Mouse (Mus musculus): Measurements from ENCODE around the gene Hopx. TPM values are rescaled to one million over a fixed set of nuclear protein-coding genes. Genes with fewer than 3 reads are reported as not detected.

Gene Hopx
- total and polyA plus RNA-seq, 3 experiments = 26.8 to 43.4 TPM; not detected in 1

GRCm38 (mm10) chr5:77130310-77131020, 15.5 kb upstream of the Hopx start:
- DNase-seq (ENCODE audit: low read depth, low spot score) = no peak
- peaks cover 0 to 23% of the 10 kb centered on the region in 2 experiments; a peak in 2 of 4 replicates for H3K36me3 ChIP-seq (ENCODE audit: control insufficient read depth in 1 of 2, insufficient read depth in 2 of 2, low read length in 2 of 2)
- H3K9me3 ChIP-seq (replicated peaks; ENCODE audit: insufficient read depth, low read length) = no peaks in the 10 kb centered on the region
- H3K27ac ChIP-seq (ENCODE audit: control insufficient read depth, low read depth, low read length) = no peak overlapping the region
- H3K9ac ChIP-seq (ENCODE audit: control insufficient read depth, low read depth, low read length, poor library complexity, severe bottlenecking) = no peak overlapping the region
- no peaks in the 10 kb centered on the region for H3K79me2 ChIP-seq (ENCODE audit: control insufficient read depth, insufficient read depth, low read length, poor library complexity)
- peaks cover 21 to 24% of the 10 kb centered on the region in 2 experiments for H3K4me1 ChIP-seq (ENCODE audit: control insufficient read depth in 1 of 2, insufficient read depth in 2 of 2, low read length in 2 of 2)
- H3K4me3 ChIP-seq (ENCODE audit: control insufficient read depth in 1 of 2, insufficient read depth in 1 of 2, low read depth in 2 of 2, low read length in 2 of 2) = no peak overlapping the region
- H3K27me3 ChIP-seq (ENCODE audit: control insufficient read depth in 1 of 2, insufficient read depth in 2 of 2, low read length in 2 of 2) = no peaks in the 10 kb centered on the region
- TF ChIP-seq ETS1 (IDR thresholded peaks at IDR 0.05; ENCODE audit: low read depth, low read length) (no peak), MEF2A (IDR thresholded peaks at IDR 0.05; ENCODE audit: extremely low read depth, insufficient replicate concordance, low read depth, low read length, poor library complexity, severe bottlenecking) (no peak), USF1 (IDR thresholded peaks at IDR 0.05; ENCODE audit: low read depth, low read length) (peak; percentile 48; the same call in 1 of the 2 replicates), USF2 (IDR thresholded peaks at IDR 0.05; ENCODE audit: borderline replicate concordance in 1 of 2, insufficient read depth in 1 of 2, low read depth in 1 of 2, low read length in 2 of 2) (no peak), HCFC1 (IDR thresholded peaks at IDR 0.05; ENCODE audit: low read depth, low read length) (no peak), BHLHE40 (IDR thresholded peaks at IDR 0.05; ENCODE audit: borderline replicate concordance, low read depth, low read length) (peak; percentile 70; the same call in 1 of the 2 replicates)

DNA sequence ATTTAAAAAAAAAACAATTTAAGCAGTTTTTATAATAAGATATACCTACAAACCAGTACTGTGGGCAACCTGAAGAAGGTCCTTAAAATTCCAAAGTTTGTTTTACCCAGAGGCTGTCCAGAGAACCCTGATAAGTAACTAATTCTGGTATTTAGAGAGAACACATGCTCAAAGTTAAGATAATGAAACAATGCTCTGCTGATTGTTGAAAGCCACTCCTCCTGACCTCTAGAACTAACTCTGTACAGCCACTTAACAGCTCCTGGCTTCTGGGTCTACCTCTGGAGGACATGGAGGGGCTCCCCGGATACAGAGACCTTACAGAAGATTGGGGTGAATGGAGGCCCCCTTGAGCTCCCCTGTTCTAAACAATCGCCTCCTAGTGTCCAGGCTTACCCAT, 15.0 kb upstream of the Hopx start:
- Histone ChIP-seq H3K9me3 (replicated peaks; ENCODE audit: insufficient read depth, low read length) (no peaks in the 10 kb centered on the region), H3K4me3 (ENCODE audit: control insufficient read depth in 1 of 2, insufficient read depth in 1 of 2, low read depth in 2 of 2, low read length in 2 of 2) (no peak overlapping the region), H3K36me3 (ENCODE audit: control insufficient read depth in 1 of 2, insufficient read depth in 2 of 2, low read length in 2 of 2) (peaks cover 0 to 22% of the 10 kb centered on the region in 2 experiments; a peak in 2 of 4 replicates), H3K27ac (ENCODE audit: control insufficient read depth, low read depth, low read length) (no peak overlapping the region), H3K79me2 (ENCODE audit: control insufficient read depth, insufficient read depth, low read length, poor library complexity) (no peaks in the 10 kb centered on the region), H3K4me1 (ENCODE audit: control insufficient read depth in 1 of 2, insufficient read depth in 2 of 2, low read length in 2 of 2) (peaks cover 21 to 23% of the 10 kb centered on the region in 2 experiments), H3K9ac (ENCODE audit: control insufficient read depth, low read depth, low read length, poor library complexity, severe bottlenecking) (no peak overlapping the region), H3K27me3 (ENCODE audit: control insufficient read depth in 1 of 2, insufficient read depth in 2 of 2, low read length in 2 of 2) (no peaks in the 10 kb centered on the region)
- DNase-seq (ENCODE audit: low read depth, low spot score) = no peak
- no peak for TF ChIP-seq ZNF384 (IDR thresholded peaks at IDR 0.05; ENCODE audit: low read depth, low read length)
- TF ChIP-seq SMC3 (IDR thresholded peaks at IDR 0.05; ENCODE audit: low read depth, low read length) = no peak
- peak; percentile 43; the same call in 1 of the 2 replicates for TF ChIP-seq MAX (IDR thresholded peaks at IDR 0.05; ENCODE audit: low read length)
- no peak for TF ChIP-seq RAD21 (IDR thresholded peaks at IDR 0.05; ENCODE audit: low read depth, low read length)
- TF ChIP-seq HCFC1 (IDR thresholded peaks at IDR 0.05; ENCODE audit: low read depth, low read length) = no peak
- peak; percentile 69 to 70; a peak in 3 of 4 replicates for TF ChIP-seq EP300 (IDR thresholded peaks at IDR 0.05; ENCODE audit: low read depth in 1 of 2, low read length in 2 of 2)
- no peak for TF ChIP-seq NRF1 (IDR thresholded peaks at IDR 0.05; ENCODE audit: insufficient read depth, low read depth, low read length, poor library complexity, severe bottlenecking)
- TF ChIP-seq MEF2A (IDR thresholded peaks at IDR 0.05; ENCODE audit: extremely low read depth, insufficient replicate concordance, low read depth, low read length, poor library complexity, severe bottlenecking) = peak; percentile 48; the same call in 1 of the 2 replicates
- TF ChIP-seq POLR2AphosphoS5 (IDR thresholded peaks at IDR 0.05; ENCODE audit: borderline replicate concordance, low read depth, low read length) = no peak
- no peak for TF ChIP-seq POLR2AphosphoS2 (IDR thresholded peaks at IDR 0.05; ENCODE audit: low read length)
- TF ChIP-seq USF2 (IDR thresholded peaks at IDR 0.05; ENCODE audit: borderline replicate concordance in 1 of 2, insufficient read depth in 1 of 2, low read depth in 1 of 2, low read length in 2 of 2) = no peak
- TF ChIP-seq ZKSCAN1 (IDR thresholded peaks at IDR 0.05; ENCODE audit: low read depth, low read length) = no peak
- peak; percentile 67; the same call in 1 of the 2 replicates for TF ChIP-seq TCF12 (IDR thresholded peaks at IDR 0.05; ENCODE audit: low read depth, low read length)
- no peak for TF ChIP-seq POLR2A (IDR thresholded peaks at IDR 0.05; ENCODE audit: control insufficient read depth in 1 of 2, insufficient read depth in 1 of 2, low read depth in 1 of 2, low read length in 2 of 2, poor library complexity in 1 of 2)
- TF ChIP-seq CHD2 (IDR thresholded peaks at IDR 0.05; ENCODE audit: low read length) = no peak
- TF ChIP-seq MAZ (IDR thresholded peaks at IDR 0.05; ENCODE audit: low read depth, low read length) = no peak
- peak; percentile 38; the same call in 1 of the 2 replicates for TF ChIP-seq USF1 (IDR thresholded peaks at IDR 0.05; ENCODE audit: low read depth, low read length)
- TF ChIP-seq BHLHE40 (IDR thresholded peaks at IDR 0.05; ENCODE audit: borderline replicate concordance, low read depth, low read length) = peak; percentile 55; the same call in 1 of the 2 replicates
- peak; percentile 54 for TF ChIP-seq GATA1 (IDR thresholded peaks at IDR 0.05; ENCODE audit: low read depth, low read length)
- TF ChIP-seq SIN3A (IDR thresholded peaks at IDR 0.05; ENCODE audit: low read length) = peak; percentile 57
- peak; percentile 56; the same call in 1 of the 2 replicates for TF ChIP-seq MXI1 (IDR thresholded peaks at IDR 0.05; ENCODE audit: low read depth, low read length)
- TF ChIP-seq MYC (IDR thresholded peaks at IDR 0.05; ENCODE audit: low read depth, low read length) = peak; percentile 61; the same call in 1 of the 2 replicates
- TF ChIP-seq RCOR1 (IDR thresholded peaks at IDR 0.05; ENCODE audit: low read depth, low read length) = peak; percentile 52; the same call in 1 of the 2 replicates
- peak; percentile 80 for TF ChIP-seq ETS1 (IDR thresholded peaks at IDR 0.05; ENCODE audit: low read depth, low read length)
